Mouse (Mus musculus): ENCODE measurements around the gene Fam135a. TPM values are rescaled to one million over a fixed set of nuclear protein-coding genes. Genes with fewer than 3 reads are reported as not detected.
A peak's percentile ranks its signal among the peaks of the same experiment; 100 is the strongest.

Gene Fam135a
- total and polyA plus RNA-seq, 3 experiments = 6.6 to 21.1 (median 21.0) TPM

DNA sequence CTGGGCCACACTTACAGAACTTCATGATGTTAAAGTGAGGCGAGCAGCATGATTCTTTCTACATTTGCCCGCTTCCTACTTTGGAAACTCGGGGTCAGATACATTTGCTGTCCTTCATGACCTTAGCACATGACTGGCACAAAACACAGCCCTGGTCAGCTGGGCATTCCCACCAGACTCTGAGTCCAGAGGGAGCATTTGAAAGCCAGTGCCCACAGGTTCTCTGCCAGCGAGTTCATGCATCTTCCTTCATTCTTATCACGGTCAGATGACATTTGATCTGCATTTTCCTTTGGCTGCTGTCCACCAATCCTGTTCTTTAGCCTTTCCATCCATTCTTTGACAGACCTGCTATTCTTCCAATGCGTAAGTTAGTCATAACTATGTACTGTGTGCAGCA, 90.1 kb downstream of the Fam135a start:
- Histone ChIP-seq H3K9ac (ENCODE audit: low read depth, low read length) (no peak overlapping the region), H3K27ac (no peak overlapping the region), H3K27me3 (ENCODE audit: control insufficient read depth, insufficient read depth, low read length) (no peaks in the 10 kb centered on the region), H3K79me2 (replicated peaks; ENCODE audit: control insufficient read depth, insufficient read depth, low read length) (no peaks in the 10 kb centered on the region), H3K36me3 (ENCODE audit: control insufficient read depth, insufficient read depth, low read length) (no peaks in the 10 kb centered on the region), H3K4me3 (no peak overlapping the region), H3K4me1 (ENCODE audit: control insufficient read depth, insufficient read depth, low read length) (no peaks in the 10 kb centered on the region)
- no peak for TF ChIP-seq CTCF (IDR thresholded peaks at IDR 0.05)
- no peak for TF ChIP-seq EP300 (IDR thresholded peaks at IDR 0.05; ENCODE audit: insufficient read depth, low read depth, low read length)
- no peak for TF ChIP-seq POLR2A (IDR thresholded peaks at IDR 0.05; ENCODE audit: insufficient read depth, low read depth, low read length)
- WGBS = 74% methylated on average over 6 of the region's 6 CpGs
- intact Hi-C loops (cut with DNase I) = no loop called here
- no peak for DNase-seq

DNA sequence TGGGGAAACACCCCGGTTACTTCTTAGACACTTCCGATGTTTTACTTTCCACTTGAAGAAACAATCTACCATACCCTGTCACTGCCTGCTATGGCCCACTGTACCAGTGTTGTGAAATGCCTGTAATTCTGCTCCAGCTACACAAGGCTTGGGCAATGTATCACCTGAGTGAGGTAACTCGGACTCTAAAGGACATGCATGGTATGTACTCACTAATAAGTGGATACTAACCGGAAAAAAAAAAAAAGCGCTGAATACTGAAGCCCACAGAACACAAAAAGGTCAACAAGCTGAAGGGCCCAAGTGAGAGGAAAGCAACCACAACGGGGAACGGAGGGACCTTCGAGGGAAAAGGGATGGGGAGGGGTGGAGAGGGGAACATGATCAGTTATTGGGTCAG, 92.5 kb downstream of the Fam135a start:
- DNase-seq = no peak
- intact Hi-C loops (cut with DNase I) = loop anchor here (5.0 to 10.0 kb wide), 2 partner anchors 85 to 623 kb away; partner anchors contain the start of gene Smap1
- Histone ChIP-seq H3K27ac (no peak overlapping the region), H3K4me1 (ENCODE audit: control insufficient read depth, insufficient read depth, low read length) (peaks cover 2% of the 10 kb centered on the region), H3K27me3 (ENCODE audit: control insufficient read depth, insufficient read depth, low read length) (no peaks in the 10 kb centered on the region), H3K79me2 (replicated peaks; ENCODE audit: control insufficient read depth, insufficient read depth, low read length) (no peaks in the 10 kb centered on the region), H3K4me3 (no peak overlapping the region), H3K36me3 (ENCODE audit: control insufficient read depth, insufficient read depth, low read length) (no peaks in the 10 kb centered on the region; the same call in none of the 2 replicates), H3K9ac (ENCODE audit: low read depth, low read length) (no peak overlapping the region)
- WGBS = 87% methylated on average over 8 of the region's 8 CpGs
- TF ChIP-seq CTCF (IDR thresholded peaks at IDR 0.05) (no peak), EP300 (IDR thresholded peaks at IDR 0.05; ENCODE audit: insufficient read depth, low read depth, low read length) (no peak), POLR2A (IDR thresholded peaks at IDR 0.05; ENCODE audit: insufficient read depth, low read depth, low read length) (no peak)

- peak; percentile 89 for TF ChIP-seq POLR2A (IDR thresholded peaks at IDR 0.05; ENCODE audit: insufficient read depth, low read depth, low read length)
- no peak for TF ChIP-seq CTCF (IDR thresholded peaks at IDR 0.05)
- Histone ChIP-seq H3K4me3 (peak within 1 kb of the TSS; percentile 82), H3K27me3 (ENCODE audit: control insufficient read depth, insufficient read depth, low read length) (no peaks in the 10 kb centered on the region), H3K9ac (ENCODE audit: low read depth, low read length) (peak within 1 kb of the TSS; percentile 79), H3K4me1 (ENCODE audit: control insufficient read depth, insufficient read depth, low read length) (peaks cover 2% of the 10 kb centered on the region), H3K27ac (peak within 1 kb of the TSS; percentile 83), H3K36me3 (ENCODE audit: control insufficient read depth, insufficient read depth, low read length) (no peaks in the 10 kb centered on the region; the same call in none of the 2 replicates), H3K79me2 (replicated peaks; ENCODE audit: control insufficient read depth, insufficient read depth, low read length) (no peaks in the 10 kb centered on the region)
- under 1% methylated on average over 47 of the region's 47 CpGs for WGBS
- intact Hi-C loops (cut with DNase I) = loop anchor here (2.0 to 10.0 kb wide), 3 partner anchors 83 to 620 kb away; partner anchors contain the start of genes Fam135a and Smap1
- DNase-seq = peak; percentile 94 to 97
Observed at GRCm38 (mm10) chr1:24005070-24005804, 94.9 kb downstream of the Fam135a start, which contains the start of gene Sdhaf4. TSS of gene Sdhaf4 (minus strand) at chr1:24005656.

- intact Hi-C loops (cut with DNase I) = no loop called here
- no peaks in the 10 kb centered on the region; the same call in none of the 2 replicates for H3K36me3 ChIP-seq (ENCODE audit: control insufficient read depth, insufficient read depth, low read length)
- 92% methylated on average over 5 of the region's 5 CpGs for WGBS
Observed at GRCm38 (mm10) chr1:23999318-23999717, 100.8 kb downstream of the Fam135a start.

DNA sequence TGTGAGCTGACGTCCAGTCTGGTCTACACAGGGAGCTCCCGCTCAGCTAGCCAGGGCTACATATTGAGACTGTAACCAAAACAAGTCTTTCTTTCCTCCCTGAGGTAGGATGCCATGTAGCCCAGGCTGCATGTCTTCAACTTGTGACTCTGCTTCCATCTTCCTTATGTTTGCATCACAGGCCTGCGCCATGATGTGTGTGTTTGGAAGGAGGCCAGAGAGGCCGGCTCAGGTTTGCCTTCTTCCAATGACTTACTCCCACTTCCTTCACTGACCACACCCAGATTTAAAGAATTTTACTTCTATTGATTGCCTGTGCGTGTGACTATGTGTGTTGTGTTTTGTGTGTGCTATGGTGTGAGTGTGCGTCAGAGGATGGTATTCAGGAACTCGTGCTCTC, 101.3 kb downstream of the Fam135a start:
- H3K27me3 ChIP-seq (ENCODE audit: control insufficient read depth, insufficient read depth, low read length) = no peaks in the 10 kb centered on the region
- no peak overlapping the region for H3K9ac ChIP-seq (ENCODE audit: low read depth, low read length)
- intact Hi-C loops (cut with DNase I) = no loop called here
- TF ChIP-seq POLR2A (IDR thresholded peaks at IDR 0.05; ENCODE audit: insufficient read depth, low read depth, low read length) (no peak), EP300 (IDR thresholded peaks at IDR 0.05; ENCODE audit: insufficient read depth, low read depth, low read length) (no peak), CTCF (IDR thresholded peaks at IDR 0.05) (no peak)
- H3K27ac ChIP-seq = no peak overlapping the region
- H3K79me2 ChIP-seq (replicated peaks; ENCODE audit: control insufficient read depth, insufficient read depth, low read length) = no peaks in the 10 kb centered on the region
- DNase-seq = no peak
- WGBS = 87% methylated on average over 7 of the region's 7 CpGs
- no peaks in the 10 kb centered on the region for H3K36me3 ChIP-seq (ENCODE audit: control insufficient read depth, insufficient read depth, low read length)
- no peak overlapping the region for H3K4me3 ChIP-seq
- no peaks in the 10 kb centered on the region for H3K4me1 ChIP-seq (ENCODE audit: control insufficient read depth, insufficient read depth, low read length)

More at GRCm38 (mm10) chr1:23999318-23999717, 100.8 kb downstream of the Fam135a start:
- Histone ChIP-seq H3K27me3 (ENCODE audit: control insufficient read depth, insufficient read depth, low read length) (no peaks in the 10 kb centered on the region), H3K4me3 (no peak overlapping the region), H3K4me1 (ENCODE audit: control insufficient read depth, insufficient read depth, low read length) (no peaks in the 10 kb centered on the region), H3K9ac (ENCODE audit: low read depth, low read length) (no peak overlapping the region), H3K79me2 (replicated peaks; ENCODE audit: control insufficient read depth, insufficient read depth, low read length) (no peaks in the 10 kb centered on the region), H3K27ac (no peak overlapping the region)
- TF ChIP-seq EP300 (IDR thresholded peaks at IDR 0.05; ENCODE audit: insufficient read depth, low read depth, low read length) (no peak), POLR2A (IDR thresholded peaks at IDR 0.05; ENCODE audit: insufficient read depth, low read depth, low read length) (no peak)
- no peak for DNase-seq

- Histone ChIP-seq H3K27ac (no peak overlapping the region), H3K27me3 (ENCODE audit: control insufficient read depth, insufficient read depth, low read length) (no peaks in the 10 kb centered on the region), H3K4me3 (no peak overlapping the region), H3K36me3 (ENCODE audit: control insufficient read depth, insufficient read depth, low read length) (no peaks in the 10 kb centered on the region), H3K79me2 (replicated peaks; ENCODE audit: control insufficient read depth, insufficient read depth, low read length) (no peaks in the 10 kb centered on the region), H3K9ac (ENCODE audit: low read depth, low read length) (no peak overlapping the region), H3K4me1 (ENCODE audit: control insufficient read depth, insufficient read depth, low read length) (no peaks in the 10 kb centered on the region)
- TF ChIP-seq POLR2A (IDR thresholded peaks at IDR 0.05; ENCODE audit: insufficient read depth, low read depth, low read length) (no peak), EP300 (IDR thresholded peaks at IDR 0.05; ENCODE audit: insufficient read depth, low read depth, low read length) (no peak), CTCF (IDR thresholded peaks at IDR 0.05) (no peak)
- intact Hi-C loops (cut with DNase I) = no loop called here
- WGBS = 81% methylated on average over 7 of the region's 7 CpGs
- DNase-seq = no peak
Observed at GRCm38 (mm10) chr1:23998120-23998810, 101.9 kb downstream of the Fam135a start.
